Mouse (Mus musculus) stomach, postnatal 0 days (tissue): ENCODE data around the gene Fyco1.

Experiments used
- CTCF ChIP-seq: IDR thresholded peaks from 2 replicates; pipeline ENCODE4 v1.5.1; 2016; ENCODE audit warnings: antibody characterized with exemption, low read depth, mild to moderate bottlenecking, moderate library complexity
- EP300 ChIP-seq: optimal IDR thresholded peaks from 2 replicates; pipeline ENCODE3; 2016; ENCODE audit warnings: antibody characterized with exemption

GRCm38 (mm10) chr9:123757326-123757725 lies 94.4 kb downstream of the Fyco1 start:
- TF ChIP-seq EP300 (no peak), CTCF (no peak)
